In genomic region chr1:186350381-186350780, GRCm38 (mm10) we compare ENCODE assay signal across 19 mouse cellular contexts.
"Had no signal": no experiment of that assay in that cellular context is flagged by ENCODE, and none has a peak within 500 bp of the region (broad histone marks: within the 10 kb centered on the region; RNA-seq: fewer than 3 reads in every experiment).

No protein-coding gene starts in this region.

- H3K4me1 ChIP-seq: midbrain, embryonic 10.5 days; midbrain, embryonic 13.5 days; neural tube, embryonic 13.5 days; neural tube, embryonic 15.5 days; stomach, embryonic 15.5 days had no signal

- H3K27ac ChIP-seq: midbrain, embryonic 10.5 days; midbrain, embryonic 13.5 days; neural tube, embryonic 13.5 days; neural tube, embryonic 15.5 days; stomach, embryonic 15.5 days; stomach, postnatal 0 days had no signal

- H3K36me3 ChIP-seq: midbrain, embryonic 10.5 days; midbrain, embryonic 13.5 days; neural tube, embryonic 13.5 days; neural tube, embryonic 15.5 days; stomach, embryonic 15.5 days had no signal

- DNase-seq: lung, adult 18-20 months; lung, embryonic 14.5 days; lung, postnatal 10 days; lung, postnatal 4 days; retina, postnatal 1 day; right cerebral cortex, adult 18-20 months; right cerebral cortex, postnatal 25 days; right cerebral cortex, postnatal 4 days; thymus, adult 2 months; thymus, postnatal 25 days; thymus, postnatal 4 days had no signal

- H3K27me3 ChIP-seq: midbrain, embryonic 13.5 days; neural tube, embryonic 13.5 days; neural tube, embryonic 15.5 days; stomach, embryonic 15.5 days had no signal

- H3K4me2 ChIP-seq: lung, embryonic 14.5 days; midbrain, embryonic 13.5 days; neural tube, embryonic 13.5 days; neural tube, embryonic 15.5 days; stomach, embryonic 15.5 days had no signal

- H3K9me3 ChIP-seq: midbrain, embryonic 10.5 days; midbrain, embryonic 13.5 days; neural tube, embryonic 15.5 days; stomach, embryonic 15.5 days had no signal

- ATAC-seq: midbrain, embryonic 13.5 days; midbrain, embryonic 16.5 days had no signal

- H3K9ac ChIP-seq: lung, embryonic 14.5 days; midbrain, embryonic 13.5 days; neural tube, embryonic 13.5 days; neural tube, embryonic 15.5 days; stomach, embryonic 15.5 days had no signal

- H3K4me3 ChIP-seq: midbrain, embryonic 10.5 days; midbrain, embryonic 13.5 days; myocyte; neural tube, embryonic 13.5 days; neural tube, embryonic 15.5 days; stomach, embryonic 15.5 days had no signal
